Mouse (Mus musculus) midbrain, embryonic 15.5 days (tissue): ENCODE data around the gene Slc16a8. TPM values are rescaled to one million over a fixed set of nuclear protein-coding genes. Genes with fewer than 3 reads are reported as not detected.
A peak's percentile ranks its signal among the peaks of the same experiment; 100 is the strongest.
"Not testable (repeated sequence)": the region's sequence is repeated elsewhere in the genome, so short reads cannot be mapped to it uniquely, and the experiment has no call there.

ENCODE experiments used
- ATAC-seq: fragments of 200-750 bp; cut with Nextera tagmentation; replicated peaks from 2 replicates; pipeline ENCODE4 v1.8.0; 2017; ENCODE audit warnings: moderate TSS enrichment
- H3K27ac ChIP-seq: fragments of 300-500 bp; sonication (generic); 2 replicates; pipeline ENCODE4 v1.5.1; 2015; ENCODE audit warnings: mild to moderate bottlenecking, inconsistent platforms
- H3K27me3 ChIP-seq: fragments of 300-500 bp; sonication (generic); replicated peaks from 2 replicates; pipeline ENCODE4 v1.6.1; 2015; ENCODE audit warnings: inconsistent platforms
- H3K36me3 ChIP-seq: fragments of 300-500 bp; sonication (generic); replicated peaks from 2 replicates; pipeline ENCODE4 v1.6.1; 2015; ENCODE audit warnings: inconsistent platforms
- H3K4me1 ChIP-seq: fragments of 300-500 bp; sonication (generic); 2 replicates; pipeline ENCODE4 v1.6.1; 2015; ENCODE audit warnings: inconsistent platforms
- H3K4me2 ChIP-seq: fragments of 300-500 bp; sonication (generic); 2 replicates; pipeline ENCODE4 v1.6.1; 2015; ENCODE audit warnings: inconsistent platforms, mild to moderate bottlenecking, moderate library complexity
- H3K4me3 ChIP-seq: fragments of 300-500 bp; sonication (generic); 2 replicates; pipeline ENCODE4 v1.5.1; 2015; ENCODE audit warnings: mild to moderate bottlenecking, inconsistent platforms
- H3K9ac ChIP-seq: fragments of 300-500 bp; sonication (generic); 2 replicates; pipeline ENCODE4 v1.6.1; 2015; ENCODE audit warnings: mild to moderate bottlenecking, inconsistent platforms
- H3K9me3 ChIP-seq: fragments of 300-500 bp; sonication (generic); 2 replicates; pipeline ENCODE4 v1.6.1; 2016; ENCODE audit warnings: inconsistent platforms
- WGBS: fragments of 180-500 bp; shearing (Covaris S2); methylation state at CpG from one replicate; pipeline ENCODE4 v1.1.7; 2015; ENCODE audit warnings: mixed read lengths; 5-methylcytosine and 5-hydroxymethylcytosine counted together
- polyA plus RNA-seq: library from polyadenylated mRNA; unstranded; fragments of >200 nt; fragmentation: Nextera tagmentation; extraction: Ambion mirVana; gene quantifications from 2 replicates; pipeline ENCODE4 v1.2.1, GENCODE M21; 2015

Slc16a8 gene
- polyA plus RNA-seq, 1 experiment from 2014 or later: 0.54 TPM

GRCm38 (mm10) chr15:79238036-79238435 lies 16.5 kb downstream of the Slc16a8 start:
- Histone ChIP-seq H3K4me2 (no peak overlapping the region), H3K9ac (no peak overlapping the region), H3K27ac (no peak overlapping the region), H3K4me1 (0 out of 2 replicates have a peak, but pooled peaks cover 2% of the 10 kb centered on the region), H3K36me3 (peaks cover 27% of the 10 kb centered on the region), H3K4me3 (no peak overlapping the region), H3K9me3 (no peaks in the 10 kb centered on the region), H3K27me3 (no peaks in the 10 kb centered on the region)
- WGBS: 71% methylated on average over 6 of the region's 6 CpGs
- no peak for ATAC-seq

- 81% methylated on average over 9 of the region's 9 CpGs for WGBS
- Histone ChIP-seq H3K9ac (no peak overlapping the region), H3K4me2 (no peak overlapping the region), H3K36me3 (peaks cover 25% of the 10 kb centered on the region; the same call in 1 of the 2 replicates), H3K4me3 (no peak overlapping the region), H3K4me1 (peaks cover 3% of the 10 kb centered on the region), H3K27ac (no peak overlapping the region), H3K27me3 (no peaks in the 10 kb centered on the region), H3K9me3 (no peaks in the 10 kb centered on the region)
- ATAC-seq: no peak
These were observed 19.3 kb downstream of the Slc16a8 start for GRCm38 (mm10) chr15:79235268-79235667.

- peaks cover 12% of the 10 kb centered on the region; the same call in 1 of the 2 replicates for H3K36me3 ChIP-seq
- H3K27ac ChIP-seq: peak within 1 kb of the TSS; percentile 99
- peak; percentile 90 for ATAC-seq
- WGBS: 1% methylated on average over 51 of the region's 51 CpGs
- peak within 1 kb of the TSS; percentile 89 for H3K4me3 ChIP-seq
- no peaks in the 10 kb centered on the region for H3K9me3 ChIP-seq
- H3K4me2 ChIP-seq: peak within 1 kb of the TSS; percentile 92
- H3K9ac ChIP-seq: peak within 1 kb of the TSS; percentile 97
- peaks cover 22% of the 10 kb centered on the region for H3K4me1 ChIP-seq
- no peaks in the 10 kb centered on the region for H3K27me3 ChIP-seq
These were observed 25.3 kb downstream of the Slc16a8 start, which contains the start of the genes Pick1 and Gm49486 for GRCm38 (mm10) chr15:79229058-79229821. TSS of gene Pick1 (plus strand) at chr15:79229173. TSS of gene Gm49486 (plus strand) at chr15:79229391.

- H3K4me2 ChIP-seq, H3K4me3 ChIP-seq, H3K36me3 ChIP-seq, H3K9me3 ChIP-seq, ATAC-seq, H3K9ac ChIP-seq, H3K27me3 ChIP-seq, H3K27ac ChIP-seq: not testable (repeated sequence)
- 70% methylated on average over 2 of the region's 2 CpGs for WGBS
- peaks cover 22% of the 10 kb centered on the region for H3K4me1 ChIP-seq
These were observed 28.8 kb downstream of the Slc16a8 start for GRCm38 (mm10) chr15:79225780-79226179.

- ATAC-seq: peak; percentile 53; the same call in 1 of the 2 replicates
- H3K4me2 ChIP-seq: peak overlapping the region; percentile 28; the same call in 1 of the 2 replicates
- H3K36me3 ChIP-seq: no peaks in the 10 kb centered on the region
- no peak overlapping the region for H3K27ac ChIP-seq
- WGBS: 6% methylated on average over 5 of the region's 5 CpGs
- H3K27me3 ChIP-seq: no peaks in the 10 kb centered on the region
- no peak overlapping the region for H3K9ac ChIP-seq
- peaks cover 14% of the 10 kb centered on the region for H3K4me1 ChIP-seq
- H3K9me3 ChIP-seq: no peaks in the 10 kb centered on the region
- H3K4me3 ChIP-seq: no peak overlapping the region
These were observed 29.9 kb downstream of the Slc16a8 start for GRCm38 (mm10) chr15:79224685-79225084.

DNA sequence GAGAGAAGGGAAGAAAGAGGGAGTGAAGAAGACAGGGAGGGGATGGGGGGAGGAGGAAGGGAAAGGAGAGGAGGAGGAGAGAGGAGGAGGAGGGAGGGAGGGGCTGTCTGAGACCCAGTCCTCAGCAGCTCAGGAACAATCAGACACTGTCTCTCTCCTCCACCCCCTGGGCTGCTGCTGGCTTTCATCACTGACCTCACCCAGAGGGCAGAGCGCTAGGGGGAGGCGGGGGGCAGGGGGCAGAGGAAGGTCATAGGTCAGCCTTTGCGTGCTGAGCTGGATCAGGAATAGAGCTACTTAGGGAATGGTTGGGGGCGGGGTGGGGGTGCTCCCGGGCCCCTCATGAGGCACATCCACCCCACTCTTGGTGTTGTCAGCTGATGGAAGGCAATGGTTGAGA lies 30.9 kb downstream of the Slc16a8 start:
- no peaks in the 10 kb centered on the region for H3K27me3 ChIP-seq
- H3K4me1 ChIP-seq: peaks cover 9% of the 10 kb centered on the region
- no peaks in the 10 kb centered on the region for H3K9me3 ChIP-seq
- 3% methylated on average over 5 of the region's 5 CpGs for WGBS
- H3K4me3 ChIP-seq: no peak overlapping the region
- H3K36me3 ChIP-seq: no peaks in the 10 kb centered on the region
- no peak overlapping the region for H3K27ac ChIP-seq
- H3K9ac ChIP-seq: no peak overlapping the region
- no peak overlapping the region for H3K4me2 ChIP-seq
- ATAC-seq: no peak

DNA sequence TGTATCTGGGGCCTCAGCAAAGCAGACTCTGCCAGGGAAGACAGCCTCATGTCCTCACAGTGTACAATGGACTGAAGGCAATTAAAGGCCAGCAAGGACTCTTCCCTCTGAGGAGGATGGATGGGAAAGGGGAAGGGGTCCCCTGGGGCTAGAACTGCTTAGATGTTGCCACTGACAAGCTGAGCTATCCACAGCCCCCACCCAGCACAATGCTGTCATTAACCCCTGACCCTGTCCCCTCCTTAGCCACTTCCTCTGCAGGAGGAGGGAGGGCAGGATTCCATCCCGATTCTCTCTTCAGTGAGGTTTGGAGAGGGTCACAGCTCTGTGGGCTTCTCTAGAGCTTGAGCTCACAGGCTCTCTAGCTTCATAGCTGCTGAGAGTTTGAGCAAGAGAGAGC lies 35.0 kb downstream of the Slc16a8 start:
- no peak overlapping the region for H3K4me3 ChIP-seq
- H3K27ac ChIP-seq: no peak overlapping the region
- no peaks in the 10 kb centered on the region for H3K27me3 ChIP-seq
- peaks cover 2% of the 10 kb centered on the region for H3K4me1 ChIP-seq
- no peaks in the 10 kb centered on the region for H3K36me3 ChIP-seq
- WGBS: 0% methylated on average over 1 of the region's 1 CpGs
- H3K9ac ChIP-seq: no peak overlapping the region
- no peak overlapping the region for H3K4me2 ChIP-seq
- H3K9me3 ChIP-seq: no peaks in the 10 kb centered on the region
- no peak for ATAC-seq

DNA sequence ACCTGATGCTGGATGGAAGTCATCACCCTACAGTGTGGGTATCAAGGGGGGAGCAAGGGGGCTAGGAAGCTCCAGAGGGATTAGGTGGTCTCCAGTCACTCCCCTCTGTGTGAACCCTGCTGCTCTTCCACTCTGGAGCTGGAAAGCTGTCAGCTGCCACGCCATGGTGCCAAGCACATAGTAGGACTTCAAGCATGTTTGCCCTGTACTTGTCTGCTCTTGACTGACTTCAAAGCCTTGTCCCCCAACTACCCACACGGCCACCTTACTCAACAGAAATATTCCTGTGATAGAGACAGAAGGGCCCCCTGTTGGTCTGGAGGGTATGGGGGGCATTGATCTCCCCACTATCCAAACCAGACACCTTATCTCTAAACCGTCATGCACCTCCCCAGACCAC lies 38.4 kb downstream of the Slc16a8 start:
- no peaks in the 10 kb centered on the region for H3K4me1 ChIP-seq
- no peaks in the 10 kb centered on the region for H3K9me3 ChIP-seq
- H3K4me3 ChIP-seq: no peak overlapping the region
- H3K36me3 ChIP-seq: no peaks in the 10 kb centered on the region
- ATAC-seq: no peak
- 74% methylated on average over 3 of the region's 3 CpGs for WGBS
- no peak overlapping the region for H3K4me2 ChIP-seq
- H3K27ac ChIP-seq: no peak overlapping the region
- H3K9ac ChIP-seq: no peak overlapping the region
- H3K27me3 ChIP-seq: no peaks in the 10 kb centered on the region

GRCm38 (mm10) chr15:79213591-79213990 lies 41.0 kb downstream of the Slc16a8 start:
- no peak for ATAC-seq
- Histone ChIP-seq H3K4me2 (no peak overlapping the region), H3K4me1 (no peaks in the 10 kb centered on the region), H3K9me3 (no peaks in the 10 kb centered on the region), H3K9ac (no peak overlapping the region), H3K27me3 (no peaks in the 10 kb centered on the region), H3K27ac (no peak overlapping the region), H3K4me3 (no peak overlapping the region), H3K36me3 (no peaks in the 10 kb centered on the region)
- WGBS: 74% methylated on average over 6 of the region's 6 CpGs

GRCm38 (mm10) chr15:79212750-79213446 lies 41.7 kb downstream of the Slc16a8 start:
- Histone ChIP-seq H3K9ac (no peak overlapping the region), H3K4me3 (no peak overlapping the region), H3K27ac (no peak overlapping the region), H3K4me1 (no peaks in the 10 kb centered on the region), H3K4me2 (no peak overlapping the region), H3K36me3 (no peaks in the 10 kb centered on the region), H3K9me3 (no peaks in the 10 kb centered on the region), H3K27me3 (no peaks in the 10 kb centered on the region)
- WGBS: 89% methylated on average over 26 of the region's 26 CpGs
- ATAC-seq: no peak

- no peaks in the 10 kb centered on the region for H3K4me1 ChIP-seq
- no peak overlapping the region for H3K4me3 ChIP-seq
- H3K27me3 ChIP-seq: no peaks in the 10 kb centered on the region
- 71% methylated on average over 2 of the region's 2 CpGs for WGBS
- ATAC-seq: no peak
- no peak overlapping the region for H3K4me2 ChIP-seq
- no peak overlapping the region for H3K27ac ChIP-seq
- H3K36me3 ChIP-seq: no peaks in the 10 kb centered on the region
- H3K9me3 ChIP-seq: no peaks in the 10 kb centered on the region
- H3K9ac ChIP-seq: no peak overlapping the region
These were observed 44.2 kb downstream of the Slc16a8 start for GRCm38 (mm10) chr15:79210357-79210756.

DNA sequence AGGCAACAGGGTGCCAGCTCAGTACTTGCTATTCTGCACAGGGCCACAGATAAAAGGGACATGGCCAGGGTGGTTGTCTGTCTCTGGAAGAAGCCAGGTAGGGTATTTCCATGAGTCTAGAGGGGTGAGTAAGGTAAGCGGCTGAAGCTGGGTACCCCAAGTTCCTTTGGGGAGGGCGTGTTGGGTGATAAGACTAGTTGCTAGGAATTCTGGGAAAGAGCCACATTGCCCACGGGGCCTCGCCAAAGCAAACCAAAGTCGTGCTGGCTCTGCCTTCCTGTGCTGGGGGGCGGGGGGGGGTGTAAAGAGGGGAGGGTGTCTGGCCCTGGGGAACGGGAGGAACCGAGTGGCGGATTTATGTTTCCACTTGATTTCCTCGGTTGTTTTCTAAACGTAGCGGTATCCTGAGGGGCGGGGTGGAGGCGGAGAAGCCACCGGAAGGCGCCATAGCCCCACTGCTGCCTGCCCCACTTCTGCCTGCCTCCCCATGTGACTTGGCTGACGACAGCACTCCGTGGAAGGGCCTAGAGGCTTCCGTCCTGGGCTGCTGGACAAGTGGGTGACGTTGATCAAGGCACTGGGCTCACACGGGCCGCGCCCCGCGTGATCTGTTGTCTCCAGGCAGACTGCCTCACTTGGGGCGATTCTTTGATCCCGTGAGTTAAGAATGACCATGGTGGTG lies 45.7 kb downstream of the Slc16a8 start:
- WGBS: 85% methylated on average over 27 of the region's 27 CpGs
- ATAC-seq: no peak

More for the DNA sequence above, 45.7 kb downstream of the Slc16a8 start:
- H3K9me3 ChIP-seq: no peaks in the 10 kb centered on the region
- no peaks in the 10 kb centered on the region for H3K36me3 ChIP-seq
- no peak overlapping the region for H3K4me3 ChIP-seq
- no peak overlapping the region for H3K9ac ChIP-seq
- H3K4me1 ChIP-seq: no peaks in the 10 kb centered on the region
- no peaks in the 10 kb centered on the region for H3K27me3 ChIP-seq
- H3K4me2 ChIP-seq: no peak overlapping the region
- H3K27ac ChIP-seq: no peak overlapping the region
